Mouse (Mus musculus): ENCODE measurements around the gene Ano1. TPM values are rescaled to one million over a fixed set of nuclear protein-coding genes. Genes with fewer than 3 reads are reported as not detected.

The Ano1 gene
- polyA plus RNA-seq, 1 experiment from 2014 or later = 10.2 TPM

- ATAC-seq (replicated peaks; ENCODE audit: low FRiP score) = no peak
- Histone ChIP-seq H3K4me3 (ENCODE audit: low read depth, low read length) (no peak overlapping the region), H3K27me3 (replicated peaks; ENCODE audit: control insufficient read depth, insufficient read depth, low read length) (peaks cover 5% of the 10 kb centered on the region; the same call in 1 of the 2 replicates), H3K9me3 (ENCODE audit: control insufficient read depth, low read length) (no peaks in the 10 kb centered on the region), H3K9ac (ENCODE audit: low read depth, low read length) (no peak overlapping the region), H3K36me3 (ENCODE audit: control insufficient read depth, insufficient read depth, low read length) (no peaks in the 10 kb centered on the region), H3K4me2 (no peak overlapping the region), H3K4me1 (replicated peaks; ENCODE audit: control insufficient read depth, insufficient read depth, low read length) (peaks cover 35% of the 10 kb centered on the region), H3K27ac (ENCODE audit: low read depth, low read length) (no peak overlapping the region)
- no peak for DNase-seq (ENCODE audit: low spot score)
- 79% methylated on average over 5 of the region's 5 CpGs for WGBS
Measured at GRCm38 (mm10) chr7:144743874-144744273, 7.9 kb downstream of the Ano1 start.

DNA sequence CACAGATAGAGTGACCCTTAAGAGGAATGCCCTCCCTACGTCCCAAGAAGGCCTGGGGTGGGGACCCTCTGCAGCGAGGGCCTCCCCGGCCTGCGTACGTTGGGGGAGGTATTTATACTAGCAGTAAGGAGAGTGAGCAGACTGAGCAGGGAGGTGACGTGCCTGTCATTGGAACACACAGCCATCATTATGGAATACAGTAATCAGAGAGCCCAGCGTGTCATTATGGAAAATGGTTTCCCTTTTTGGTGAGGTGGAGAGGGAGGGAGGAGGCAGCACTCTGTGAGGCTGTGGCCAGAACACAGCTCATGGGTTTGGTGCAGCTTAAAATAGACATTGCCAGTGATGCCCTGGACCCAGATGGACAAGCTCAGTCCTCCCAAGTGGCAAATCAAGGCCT is 11.1 kb downstream of the Ano1 start:
- whole genome bisulfite sequencing = 60% methylated on average over 7 of the region's 7 CpGs
- ATAC-seq (replicated peaks; ENCODE audit: low FRiP score) = no peak
- Histone ChIP-seq H3K36me3 (ENCODE audit: control insufficient read depth, insufficient read depth, low read length) (no peaks in the 10 kb centered on the region), H3K4me1 (replicated peaks; ENCODE audit: control insufficient read depth, insufficient read depth, low read length) (peaks cover 37% of the 10 kb centered on the region), H3K9ac (ENCODE audit: low read depth, low read length) (peak overlapping the region; percentile 23; the same call in 1 of the 2 replicates), H3K27ac (ENCODE audit: low read depth, low read length) (peak overlapping the region; percentile 65), H3K27me3 (replicated peaks; ENCODE audit: control insufficient read depth, insufficient read depth, low read length) (peaks cover 35% of the 10 kb centered on the region), H3K4me2 (no peak overlapping the region), H3K4me3 (ENCODE audit: low read depth, low read length) (no peak overlapping the region), H3K9me3 (ENCODE audit: control insufficient read depth, low read length) (no peaks in the 10 kb centered on the region)
- DNase-seq (ENCODE audit: low spot score) = no peak

DNA sequence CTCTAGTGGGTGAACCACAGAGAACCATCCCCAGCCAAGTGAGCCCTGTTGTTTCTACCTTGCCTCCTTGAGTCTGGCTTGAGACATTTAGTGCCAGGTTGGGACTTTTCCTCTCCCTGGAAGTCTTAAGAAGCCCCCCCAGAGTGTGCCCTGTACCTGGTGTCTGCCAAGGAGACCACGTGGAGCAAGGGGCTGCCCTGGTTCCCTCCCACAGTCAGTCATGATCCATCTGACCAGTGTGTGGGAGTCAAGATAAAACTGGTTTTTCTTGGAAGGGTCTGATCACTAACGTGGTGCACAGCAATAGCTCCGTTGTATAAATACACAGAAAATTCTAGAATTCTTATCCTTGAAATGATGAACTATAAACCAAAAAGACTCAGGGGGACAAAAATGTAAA is 12.0 kb downstream of the Ano1 start:
- peak; percentile 82 for ATAC-seq (replicated peaks; ENCODE audit: low FRiP score)
- H3K36me3 ChIP-seq (ENCODE audit: control insufficient read depth, insufficient read depth, low read length) = no peaks in the 10 kb centered on the region
- H3K27me3 ChIP-seq (replicated peaks; ENCODE audit: control insufficient read depth, insufficient read depth, low read length) = peaks cover 35% of the 10 kb centered on the region
- H3K27ac ChIP-seq (ENCODE audit: low read depth, low read length) = peak overlapping the region; percentile 69; the same call in 1 of the 2 replicates
- H3K4me3 ChIP-seq (ENCODE audit: low read depth, low read length) = no peak overlapping the region
- no peaks in the 10 kb centered on the region for H3K9me3 ChIP-seq (ENCODE audit: control insufficient read depth, low read length)
- H3K9ac ChIP-seq (ENCODE audit: low read depth, low read length) = no peak overlapping the region
- peak overlapping the region; percentile 4; the same call in 1 of the 2 replicates for H3K4me2 ChIP-seq
- peaks cover 37% of the 10 kb centered on the region for H3K4me1 ChIP-seq (replicated peaks; ENCODE audit: control insufficient read depth, insufficient read depth, low read length)
- 18% methylated on average over 3 of the region's 3 CpGs for WGBS
- DNase-seq (ENCODE audit: low spot score) = no peak

DNA sequence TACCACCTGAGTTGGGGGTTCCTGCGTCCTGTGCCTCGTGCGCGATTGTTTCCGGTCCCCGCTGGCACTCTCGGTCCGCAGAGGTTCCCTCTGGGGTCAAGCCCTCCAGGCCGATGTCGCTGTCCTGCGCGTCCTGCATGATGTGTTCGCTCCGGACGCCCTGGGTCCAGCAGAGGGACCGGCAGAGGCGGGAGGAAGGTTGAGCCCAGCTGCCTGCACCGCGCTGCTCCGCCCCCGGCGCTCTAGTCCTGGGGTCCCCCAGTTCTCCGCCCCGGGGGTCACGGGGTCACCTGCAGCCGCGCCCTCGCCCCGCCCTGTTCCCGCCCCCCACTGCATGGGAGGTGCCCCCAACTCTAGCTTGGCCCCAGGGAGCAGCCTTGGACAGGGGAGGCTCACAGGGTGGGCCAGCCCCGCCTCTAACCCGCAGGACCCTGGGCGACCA is 13.4 kb downstream of the Ano1 start:
- H3K27me3 ChIP-seq (replicated peaks; ENCODE audit: control insufficient read depth, insufficient read depth, low read length) = peaks cover 35% of the 10 kb centered on the region
- WGBS = 1% methylated on average over 28 of the region's 33 CpGs
- DNase-seq (ENCODE audit: low spot score) (peak; percentile 54), ATAC-seq (replicated peaks; ENCODE audit: low FRiP score) (peak; percentile 69)
- H3K27ac ChIP-seq (ENCODE audit: low read depth, low read length) = peak overlapping the region; percentile 16
- peak overlapping the region; percentile 55 for H3K4me3 ChIP-seq (ENCODE audit: low read depth, low read length)
- H3K4me1 ChIP-seq (replicated peaks; ENCODE audit: control insufficient read depth, insufficient read depth, low read length) = peaks cover 40% of the 10 kb centered on the region
- H3K9ac ChIP-seq (ENCODE audit: low read depth, low read length) = peak overlapping the region; percentile 60
- H3K36me3 ChIP-seq (ENCODE audit: control insufficient read depth, insufficient read depth, low read length) = no peaks in the 10 kb centered on the region
- H3K9me3 ChIP-seq (ENCODE audit: control insufficient read depth, low read length) = no peaks in the 10 kb centered on the region
- peak overlapping the region; percentile 73 for H3K4me2 ChIP-seq

GRCm38 (mm10) chr7:144731897-144732291 is 19.9 kb downstream of the Ano1 start:
- no peaks in the 10 kb centered on the region for H3K9me3 ChIP-seq (ENCODE audit: control insufficient read depth, low read length)
- peak overlapping the region; percentile 37 for H3K9ac ChIP-seq (ENCODE audit: low read depth, low read length)
- H3K4me2 ChIP-seq = peak overlapping the region; percentile 38
- ATAC-seq (replicated peaks; ENCODE audit: low FRiP score) = peak; percentile 89
- H3K36me3 ChIP-seq (ENCODE audit: control insufficient read depth, insufficient read depth, low read length) = no peaks in the 10 kb centered on the region
- peak overlapping the region; percentile 93 for H3K27ac ChIP-seq (ENCODE audit: low read depth, low read length)
- 26% methylated on average over 4 of the region's 4 CpGs for WGBS
- H3K4me3 ChIP-seq (ENCODE audit: low read depth, low read length) = no peak overlapping the region
- peaks cover 34% of the 10 kb centered on the region for H3K4me1 ChIP-seq (replicated peaks; ENCODE audit: control insufficient read depth, insufficient read depth, low read length)
- H3K27me3 ChIP-seq (replicated peaks; ENCODE audit: control insufficient read depth, insufficient read depth, low read length) = peaks cover 13% of the 10 kb centered on the region
- DNase-seq (ENCODE audit: low spot score) = peak; percentile 58

DNA sequence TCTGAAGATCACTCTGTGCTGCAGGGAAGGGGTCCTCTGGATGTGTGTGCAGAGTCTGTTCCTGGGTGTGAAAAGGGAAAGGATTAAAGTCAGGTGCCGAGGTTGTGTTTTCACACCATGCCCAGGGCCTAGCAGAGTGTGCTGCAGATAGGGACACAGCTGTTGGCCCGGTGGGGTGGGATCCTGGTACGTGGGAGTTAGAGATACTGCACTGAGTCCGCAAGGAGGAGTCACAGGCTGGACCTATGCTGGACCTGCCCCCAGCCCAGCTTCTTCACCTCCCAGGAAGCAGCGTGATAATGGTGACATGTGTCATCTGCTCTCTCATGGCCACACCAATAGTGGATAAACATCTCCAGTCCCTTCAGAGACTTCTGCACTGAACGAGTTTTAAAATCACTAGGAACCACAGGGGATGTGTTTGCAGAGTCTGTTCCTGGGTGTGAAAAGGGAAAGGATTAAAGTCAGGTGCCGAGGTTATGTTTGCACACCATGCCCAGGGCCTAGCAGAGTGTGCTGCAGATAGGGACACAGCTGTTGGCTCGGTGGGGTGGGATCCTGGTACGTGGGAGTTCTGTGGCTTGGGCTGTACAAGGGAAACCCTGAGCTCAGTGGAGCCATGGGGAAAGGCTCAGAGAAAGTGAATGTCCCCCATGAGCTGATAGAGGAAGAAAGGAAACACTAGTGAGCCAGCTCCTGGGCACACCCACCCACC is 20.4 kb downstream of the Ano1 start:
- H3K4me3 ChIP-seq (ENCODE audit: low read depth, low read length) = no peak overlapping the region
- H3K4me2 ChIP-seq = peak overlapping the region; percentile 38
- no peaks in the 10 kb centered on the region for H3K36me3 ChIP-seq (ENCODE audit: control insufficient read depth, insufficient read depth, low read length)
- H3K9ac ChIP-seq (ENCODE audit: low read depth, low read length) = peak overlapping the region; percentile 37
- peak overlapping the region; percentile 93 for H3K27ac ChIP-seq (ENCODE audit: low read depth, low read length)
- peak; percentile 93 for ATAC-seq (replicated peaks; ENCODE audit: low FRiP score)
- DNase-seq (ENCODE audit: low spot score) = peak; percentile 56
- H3K9me3 ChIP-seq (ENCODE audit: control insufficient read depth, low read length) = no peaks in the 10 kb centered on the region
- H3K27me3 ChIP-seq (replicated peaks; ENCODE audit: control insufficient read depth, insufficient read depth, low read length) = peaks cover 9% of the 10 kb centered on the region
- 21% methylated on average over 9 of the region's 9 CpGs for WGBS
- H3K4me1 ChIP-seq (replicated peaks; ENCODE audit: control insufficient read depth, insufficient read depth, low read length) = peaks cover 31% of the 10 kb centered on the region

GRCm38 (mm10) chr7:144724283-144724682 is 27.5 kb downstream of the Ano1 start:
- ATAC-seq (replicated peaks; ENCODE audit: low FRiP score) (no peak), DNase-seq (ENCODE audit: low spot score) (no peak)
- no peaks in the 10 kb centered on the region for H3K36me3 ChIP-seq (ENCODE audit: control insufficient read depth, insufficient read depth, low read length)
- no peaks in the 10 kb centered on the region for H3K4me1 ChIP-seq (replicated peaks; ENCODE audit: control insufficient read depth, insufficient read depth, low read length)
- no peak overlapping the region for H3K4me3 ChIP-seq (ENCODE audit: low read depth, low read length)
- no peak overlapping the region for H3K4me2 ChIP-seq
- H3K27me3 ChIP-seq (replicated peaks; ENCODE audit: control insufficient read depth, insufficient read depth, low read length) = no peaks in the 10 kb centered on the region
- no peak overlapping the region for H3K27ac ChIP-seq (ENCODE audit: low read depth, low read length)
- H3K9ac ChIP-seq (ENCODE audit: low read depth, low read length) = no peak overlapping the region
- no peaks in the 10 kb centered on the region for H3K9me3 ChIP-seq (ENCODE audit: control insufficient read depth, low read length)
- 28% methylated on average over 1 of the region's 1 CpGs for WGBS

DNA sequence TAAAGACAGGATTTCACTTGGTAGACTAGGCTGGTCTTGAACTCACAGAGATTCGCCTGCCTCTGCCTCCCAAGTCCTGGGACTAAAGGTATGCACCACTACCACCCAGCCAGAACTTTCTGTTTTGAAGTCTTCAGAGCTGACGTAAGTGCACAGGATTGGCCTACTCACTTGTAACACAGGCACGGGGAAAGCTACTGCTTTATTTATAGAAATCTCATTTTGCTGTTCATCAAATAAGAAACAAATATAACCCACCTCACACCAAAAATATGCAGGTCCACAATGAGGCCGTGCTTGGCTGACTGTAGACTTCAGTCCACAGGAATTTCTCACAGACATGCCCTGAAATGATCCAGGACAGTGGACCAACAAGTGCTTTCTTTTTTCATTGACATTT is 31.8 kb downstream of the Ano1 start:
- no peak for DNase-seq (ENCODE audit: low spot score)
- H3K27me3 ChIP-seq (replicated peaks; ENCODE audit: control insufficient read depth, insufficient read depth, low read length) = no peaks in the 10 kb centered on the region; the same call in 1 of the 2 replicates
- H3K36me3 ChIP-seq (ENCODE audit: control insufficient read depth, insufficient read depth, low read length) = no peaks in the 10 kb centered on the region
- H3K9ac ChIP-seq (ENCODE audit: low read depth, low read length) = no peak overlapping the region
- H3K27ac ChIP-seq (ENCODE audit: low read depth, low read length) = no peak overlapping the region
- H3K9me3 ChIP-seq (ENCODE audit: control insufficient read depth, low read length) = no peaks in the 10 kb centered on the region
- H3K4me3 ChIP-seq (ENCODE audit: low read depth, low read length) = no peak overlapping the region
- no peaks in the 10 kb centered on the region for H3K4me1 ChIP-seq (replicated peaks; ENCODE audit: control insufficient read depth, insufficient read depth, low read length)
- H3K4me2 ChIP-seq = no peak overlapping the region
- no peak for ATAC-seq (replicated peaks; ENCODE audit: low FRiP score)
- WGBS = 80% methylated on average over 4 of the region's 4 CpGs

- H3K9me3 ChIP-seq (ENCODE audit: control insufficient read depth, low read length) = no peaks in the 10 kb centered on the region
- DNase-seq (ENCODE audit: low spot score) (no peak), ATAC-seq (replicated peaks; ENCODE audit: low FRiP score) (no peak)
- WGBS = 84% methylated on average over 5 of the region's 5 CpGs
- H3K36me3 ChIP-seq (ENCODE audit: control insufficient read depth, insufficient read depth, low read length) = no peaks in the 10 kb centered on the region
- no peaks in the 10 kb centered on the region for H3K4me1 ChIP-seq (replicated peaks; ENCODE audit: control insufficient read depth, insufficient read depth, low read length)
- no peak overlapping the region for H3K4me3 ChIP-seq (ENCODE audit: low read depth, low read length)
- no peak overlapping the region for H3K4me2 ChIP-seq
- no peak overlapping the region for H3K9ac ChIP-seq (ENCODE audit: low read depth, low read length)
- H3K27me3 ChIP-seq (replicated peaks; ENCODE audit: control insufficient read depth, insufficient read depth, low read length) = no peaks in the 10 kb centered on the region; the same call in 1 of the 2 replicates
- H3K27ac ChIP-seq (ENCODE audit: low read depth, low read length) = no peak overlapping the region
Measured at GRCm38 (mm10) chr7:144717736-144718135, 34.0 kb downstream of the Ano1 start.
